Mouse (Mus musculus) left cerebral cortex, postnatal 4 days (tissue): ENCODE measurements around the gene Cbx8. TPM values are rescaled to one million over a fixed set of nuclear protein-coding genes. Genes with fewer than 3 reads are reported as not detected.

ENCODE experiments used
- DNase-seq: peaks from one replicate; pipeline ENCODE4 v3.0.0-alpha.2; 2022
- intact Hi-C: fragments of 180-260 bp; cut with DNase I; formaldehyde crosslinking; loops from one replicate; pipeline ENCODE4 v1.15.1; 2025
- total RNA-seq, 2 experiments: library from RNA; stranded (reverse); gene quantifications; 2 replicates each; pipeline ENCODE4 v1.2.3; 2021

Gene Cbx8
- total RNA-seq, 2 experiments from 2014 or later: 13.0 to 15.6 TPM

- no peak for DNase-seq
- intact Hi-C loops: loop anchor here (10.0 kb wide), 1 partner anchor 142 kb away; no protein-coding TSS in a partner anchor
Measured at GRCm38 (mm10) chr11:119052661-119053256, 12.0 kb upstream of the Cbx8 start.

- intact Hi-C loops: loop anchor here (10.0 kb wide), 1 partner anchor 143 kb away; no protein-coding TSS in a partner anchor
- no peak for DNase-seq
Measured at GRCm38 (mm10) chr11:119051927-119052660, 11.3 kb upstream of the Cbx8 start.

- DNase-seq: no peak
- intact Hi-C loops: loop anchor here (10.0 kb wide), 1 partner anchor 143 kb away; no protein-coding TSS in a partner anchor
Measured at GRCm38 (mm10) chr11:119051426-119051825, 10.7 kb upstream of the Cbx8 start.

GRCm38 (mm10) chr11:119050361-119050760, 9.6 kb upstream of the Cbx8 start:
- DNase-seq: no peak
- intact Hi-C loops: loop anchor here (10.0 kb wide), 1 partner anchor 144 kb away; no protein-coding TSS in a partner anchor

GRCm38 (mm10) chr11:119048133-119048510, 7.4 kb upstream of the Cbx8 start:
- no peak for DNase-seq

GRCm38 (mm10) chr11:119047261-119048132, 6.7 kb upstream of the Cbx8 start:
- no peak for DNase-seq
- intact Hi-C loops: no loop called here

More at GRCm38 (mm10) chr11:119048133-119048510, 7.4 kb upstream of the Cbx8 start:
- intact Hi-C loops: no loop called here

- peak; percentile 61 for DNase-seq
- intact Hi-C loops: no loop called here
Measured at GRCm38 (mm10) chr11:119046601-119047245, 6.0 kb upstream of the Cbx8 start.

- intact Hi-C loops: loop anchor here (5.0 kb wide), 1 partner anchor 48 kb away; no protein-coding TSS in a partner anchor
- no peak for DNase-seq
Measured at GRCm38 (mm10) chr11:119044551-119045337, 4.0 kb upstream of the Cbx8 start.

GRCm38 (mm10) chr11:119043761-119044550, 3.2 kb upstream of the Cbx8 start:
- intact Hi-C loops: loop anchor here (5.0 kb wide), 1 partner anchor 48 kb away; no protein-coding TSS in a partner anchor

GRCm38 (mm10) chr11:119043273-119043540, 2.4 kb upstream of the Cbx8 start:
- intact Hi-C loops: loop anchor here (5.0 kb wide), 1 partner anchor 49 kb away; no protein-coding TSS in a partner anchor
- no peak for DNase-seq

More at GRCm38 (mm10) chr11:119043761-119044550, 3.2 kb upstream of the Cbx8 start:
- DNase-seq: no peak

GRCm38 (mm10) chr11:119042466-119043272, 1.9 kb upstream of the Cbx8 start:
- intact Hi-C loops: loop anchor here (5.0 kb wide), 1 partner anchor 50 kb away; no protein-coding TSS in a partner anchor

GRCm38 (mm10) chr11:119041750-119042465, 1.1 kb upstream of the Cbx8 start:
- intact Hi-C loops: loop anchor here (5.0 kb wide), 1 partner anchor 50 kb away; no protein-coding TSS in a partner anchor
- DNase-seq: no peak

More at GRCm38 (mm10) chr11:119042466-119043272, 1.9 kb upstream of the Cbx8 start:
- no peak for DNase-seq

GRCm38 (mm10) chr11:119041325-119041716, 552 bp upstream of the Cbx8 start:
- intact Hi-C loops: loop anchor here (5.0 kb wide), 1 partner anchor 51 kb away; no protein-coding TSS in a partner anchor
- DNase-seq: peak; percentile 82

- DNase-seq: no peak
- intact Hi-C loops: loop anchor here (5.0 kb wide), 1 partner anchor 52 kb away; no protein-coding TSS in a partner anchor
Measured at GRCm38 (mm10) chr11:119039732-119040512, 847 bp downstream of the Cbx8 start.

GRCm38 (mm10) chr11:119038744-119039484, 1.9 kb downstream of the Cbx8 start:
- intact Hi-C loops: no loop called here
- DNase-seq: no peak
